ENCODE assay signal across 24 mouse cellular contexts in genomic region chr8:120207364-120207763, GRCm38 (mm10). TPM values are rescaled to one million over a fixed set of nuclear protein-coding genes. Genes with fewer than 3 reads are reported as not detected.
DNase-seq lines count a peak whose midpoint lies in the region; ATAC-seq and TF ChIP-seq lines count a peak whose summit lies in the region.
"Had no signal": no experiment of that assay in that cellular context is flagged by ENCODE, and none has a peak within 500 bp of the region (broad histone marks: within the 10 kb centered on the region; RNA-seq: fewer than 3 reads in every experiment).

No protein-coding gene starts in this region.

- H3K4me1 ChIP-seq in hindbrain, embryonic 10.5 days (replicated peaks) = peaks cover 45% of the 10 kb centered on the region
- H3K4me1 ChIP-seq in hindbrain, embryonic 11.5 days (replicated peaks; ENCODE audit: control insufficient read depth, insufficient read depth, low read length) = peaks cover 4% of the 10 kb centered on the region
- no peaks in the 10 kb centered on the region for H3K4me1 ChIP-seq in liver, adult 2 months (ENCODE audit: control insufficient read depth, insufficient read depth, low read length)
- no peaks in the 10 kb centered on the region for H3K4me1 ChIP-seq in cortical plate, adult 2 months (ENCODE audit: control insufficient read depth, insufficient read depth, low read length)

- no peak overlapping the region for H3K4me2 ChIP-seq in hindbrain, embryonic 11.5 days (replicated peaks; ENCODE audit: low read depth, low read length)
- H3K4me2 ChIP-seq: heart, embryonic 11.5 days; hindbrain, embryonic 14.5 days; limb, embryonic 13.5 days; lung, embryonic 15.5 days had no signal

- DNase-seq in hindbrain, embryonic 10.5 days (ENCODE audit: low spot score) = no peak
- DNase-seq in hindbrain, embryonic 11.5 days (ENCODE audit: low spot score) = no peak
- no peak for DNase-seq in liver, adult 2 months (ENCODE audit: extremely low read depth, low read depth, low spot score)
- DNase-seq in liver (no peak), 416B (ENCODE audit: low read depth) (peak; percentile 16)
- no peak for DNase-seq in adrenal gland, adult (ENCODE audit: inconsistent age in 2 of 2, low spot score in 1 of 2)
- DNase-seq: adrenal gland, postnatal 10 days; B cell, adult 2 months; cerebellum, adult 9-10 months; heart, postnatal 10 days; kidney, adult 8-10 months; kidney, postnatal 25 days; layer of hippocampus, adult 9-11 months; midbrain, embryonic 14.5 days; thymus, postnatal 25 days had no signal

- H3K27me3 ChIP-seq in hindbrain, embryonic 10.5 days (ENCODE audit: insufficient read depth, poor library complexity, severe bottlenecking) = peaks cover 21% of the 10 kb centered on the region
- H3K27me3 ChIP-seq in hindbrain, embryonic 11.5 days (ENCODE audit: control insufficient read depth, insufficient read depth, low read length) = no peaks in the 10 kb centered on the region
- no peaks in the 10 kb centered on the region for H3K27me3 ChIP-seq in liver, adult 2 months (ENCODE audit: control insufficient read depth, insufficient read depth, low read length)
- H3K27me3 ChIP-seq: limb, embryonic 13.5 days had no signal

- no peaks in the 10 kb centered on the region for H3K9me3 ChIP-seq in hindbrain, embryonic 10.5 days
- H3K9me3 ChIP-seq in hindbrain, embryonic 11.5 days (ENCODE audit: control insufficient read depth, low read length) = no peaks in the 10 kb centered on the region
- H3K9me3 ChIP-seq: limb, embryonic 13.5 days; lung, embryonic 15.5 days had no signal

- WGBS in hindbrain, embryonic 10.5 days = 85% methylated on average over 8 of the region's 8 CpGs
- 82% methylated on average over 8 of the region's 8 CpGs for WGBS in hindbrain, embryonic 11.5 days
- WGBS in liver, adult 2 months = 91% methylated on average over 8 of the region's 8 CpGs

- H3K79me2 ChIP-seq in liver, adult 2 months (ENCODE audit: control insufficient read depth, insufficient read depth, low read length) = no peaks in the 10 kb centered on the region

- TF ChIP-seq POLR2A in liver, adult 2 months (IDR thresholded peaks at IDR 0.05; ENCODE audit: extremely low read depth, insufficient read depth, low read length) = no peak
- TF ChIP-seq POLR2A in cortical plate, adult 2 months (IDR thresholded peaks at IDR 0.05; ENCODE audit: extremely low read depth, insufficient read depth, low read length) = no peak

- no peak for ATAC-seq in hindbrain, embryonic 11.5 days (ENCODE audit: low FRiP score)
- ATAC-seq: forebrain, embryonic 16.5 days had no signal

- H3K36me3 ChIP-seq in hindbrain, embryonic 10.5 days = no peaks in the 10 kb centered on the region
- H3K36me3 ChIP-seq in hindbrain, embryonic 11.5 days (ENCODE audit: control insufficient read depth, insufficient read depth, low read length) = no peaks in the 10 kb centered on the region
- no peaks in the 10 kb centered on the region for H3K36me3 ChIP-seq in liver, adult 2 months (ENCODE audit: control insufficient read depth, insufficient read depth, low read length)
- H3K36me3 ChIP-seq: limb, embryonic 13.5 days; lung, embryonic 15.5 days had no signal

- TF ChIP-seq CTCF in liver, adult 2 months (IDR thresholded peaks at IDR 0.05; ENCODE audit: low read depth, low read length) = peak; percentile 31; the same call in 1 of the 2 replicates
- peak; percentile 5; the same call in 1 of the 2 replicates for TF ChIP-seq CTCF in cortical plate, adult 2 months (IDR thresholded peaks at IDR 0.05; ENCODE audit: extremely low read depth, insufficient read depth, low read length)

- no peak overlapping the region for H3K4me3 ChIP-seq in hindbrain, embryonic 10.5 days
- no peak overlapping the region for H3K4me3 ChIP-seq in hindbrain, embryonic 11.5 days (ENCODE audit: low read depth, low read length)
- H3K4me3 ChIP-seq in liver, adult 2 months (ENCODE audit: insufficient read depth, low read depth, low read length) = no peak overlapping the region
- H3K4me3 ChIP-seq in cortical plate, adult 2 months (ENCODE audit: insufficient read depth, low read length) = no peak overlapping the region
- H3K4me3 ChIP-seq: limb, embryonic 13.5 days; lung, embryonic 15.5 days; myocyte had no signal

- H3K27ac ChIP-seq in hindbrain, embryonic 10.5 days = peak overlapping the region; percentile 23; the same call in 1 of the 2 replicates
- H3K27ac ChIP-seq in hindbrain, embryonic 11.5 days (ENCODE audit: low read depth, low read length) = no peak overlapping the region
- H3K27ac ChIP-seq in liver, adult 2 months (replicated peaks; ENCODE audit: insufficient read depth, low read depth, low read length) = no peak overlapping the region
- no peak overlapping the region for H3K27ac ChIP-seq in cortical plate, adult 2 months (ENCODE audit: insufficient read depth, low read length)
- H3K27ac ChIP-seq: hindbrain, embryonic 14.5 days; limb, embryonic 13.5 days; lung, embryonic 15.5 days had no signal

- no peak overlapping the region for H3K9ac ChIP-seq in hindbrain, embryonic 11.5 days (ENCODE audit: low read depth, low read length)
- H3K9ac ChIP-seq in liver, adult 2 months (ENCODE audit: low read depth, low read length) = no peak overlapping the region
- H3K9ac ChIP-seq: hindbrain, embryonic 14.5 days; limb, embryonic 13.5 days; lung, embryonic 15.5 days had no signal

RNA-seq across cellular contexts. Expression of gene Gse1, which starts 20.9 kb away (rescaled TPM):
- 14.3 and 22.9 TPM in 2 replicates for polyA plus RNA-seq in hindbrain, embryonic 10.5 days (2016; fragmentation: Nextera tagmentation; extraction: Ambion mirVana)
- polyA plus RNA-seq in hindbrain, embryonic 11.5 days (2014; fragmentation: Nextera tagmentation; extraction: Ambion mirVana) = 16.5 and 17.8 TPM in 2 replicates
- 2.6 and 3.6 TPM in 2 replicates for total RNA-seq in liver, adult 2 months (2014; rRNA removed)
- 8.5 and 10.0 TPM in 2 replicates for polyA plus RNA-seq in liver, adult 2 months (2012; rRNA removed)
- polyA plus RNA-seq in cortical plate, adult 2 months (2012; rRNA removed) = 41.0 and 46.8 TPM in 2 replicates

RNA-seq across cellular contexts. Expression of gene Fam92b, which starts 30.1 kb away (rescaled TPM):
- 0.95 and 4.1 TPM in 2 replicates for polyA plus RNA-seq in hindbrain, embryonic 10.5 days (2016; fragmentation: Nextera tagmentation; extraction: Ambion mirVana)
- 2.1 and 2.7 TPM in 2 replicates for polyA plus RNA-seq in hindbrain, embryonic 11.5 days (2014; fragmentation: Nextera tagmentation; extraction: Ambion mirVana)
- not detected in 2 replicates for total RNA-seq in liver, adult 2 months (2014; rRNA removed)
- polyA plus RNA-seq in liver, adult 2 months (2012; rRNA removed) = not detected in 2 replicates
- 0.57 and 0.69 TPM in 2 replicates for polyA plus RNA-seq in cortical plate, adult 2 months (2012; rRNA removed)
- total RNA-seq: heart, postnatal 10 days; megakaryocyte, adult 5-6 weeks had no signal
- polyA plus RNA-seq: heart, embryonic 11.5 days; limb, embryonic 13.5 days; myocyte; small intestine, adult 2 months had no signal
